Mouse (Mus musculus) embryonic facial prominence, embryonic 12.5 days (tissue): Measurements from ENCODE around the gene Gm10837. TPM values are rescaled to one million over a fixed set of nuclear protein-coding genes. Genes with fewer than 3 reads are reported as not detected.
A peak's percentile ranks its signal among the peaks of the same experiment; 100 is the strongest.

Experiments
- ATAC-seq: fragments of 200-750 bp; cut with Nextera tagmentation; 2 replicates; pipeline ENCODE4 v1.8.0; 2017; ENCODE audit not compliant: insufficient number of reproducible peaks, insufficient read depth, low FRiP score, low TSS enrichment
- H3K27ac ChIP-seq: fragments of 300-500 bp; sonication (generic); 2 replicates; pipeline ENCODE4 v1.5.1; 2016; ENCODE audit warnings: mild to moderate bottlenecking
- H3K27me3 ChIP-seq: fragments of 300-500 bp; sonication (generic); 2 replicates; pipeline ENCODE4 v1.6.1; 2016; ENCODE audit warnings: mild to moderate bottlenecking, moderate library complexity
- H3K36me3 ChIP-seq: fragments of 300-500 bp; sonication (generic); 2 replicates; pipeline ENCODE4 v1.6.1; 2016; ENCODE audit warnings: mild to moderate bottlenecking
- H3K4me1 ChIP-seq: fragments of 300-500 bp; sonication (generic); 2 replicates; pipeline ENCODE4 v1.6.1; 2016
- H3K4me2 ChIP-seq: fragments of 300-500 bp; sonication (generic); replicated peaks from 2 replicates; pipeline ENCODE4 v1.6.1; 2016; ENCODE audit warnings: mild to moderate bottlenecking, moderate library complexity
- H3K4me3 ChIP-seq: fragments of 300-500 bp; sonication (generic); 2 replicates; pipeline ENCODE4 v1.5.1; 2016; ENCODE audit warnings: mild to moderate bottlenecking
- H3K9ac ChIP-seq: fragments of 300-500 bp; sonication (generic); 2 replicates; pipeline ENCODE4 v1.6.1; 2016; ENCODE audit warnings: mild to moderate bottlenecking, moderate library complexity
- H3K9me3 ChIP-seq: fragments of 300-500 bp; sonication (generic); 2 replicates; pipeline ENCODE4 v1.6.1; 2016; ENCODE audit warnings: mild to moderate bottlenecking, moderate library complexity
- WGBS: fragments of 180-500 bp; shearing (Covaris S2); methylation state at CpG from one replicate; pipeline ENCODE4 v1.1.7; 2016; 5-methylcytosine and 5-hydroxymethylcytosine counted together
- polyA plus RNA-seq: library from polyadenylated mRNA; unstranded; fragments of >200 nt; fragmentation: Nextera tagmentation; extraction: Ambion mirVana; gene quantifications from 2 replicates; pipeline ENCODE4 v1.2.1, GENCODE M21; 2016

Gm10837 gene
- polyA plus RNA-seq, 1 experiment from 2014 or later = not detected

GRCm38 (mm10) chr14:122466756-122467362, 23.5 kb upstream of the Gm10837 start:
- no peak overlapping the region for H3K9ac ChIP-seq
- peaks cover 93% of the 10 kb centered on the region for H3K27me3 ChIP-seq
- H3K4me3 ChIP-seq = no peak overlapping the region
- WGBS = 52% methylated on average over 7 of the region's 7 CpGs
- no peak for ATAC-seq
- H3K27ac ChIP-seq = no peak overlapping the region
- H3K4me1 ChIP-seq = peaks cover 16% of the 10 kb centered on the region
- no peaks in the 10 kb centered on the region for H3K9me3 ChIP-seq
- no peaks in the 10 kb centered on the region for H3K36me3 ChIP-seq
- no peak overlapping the region for H3K4me2 ChIP-seq

GRCm38 (mm10) chr14:122467926-122468841, 22.2 kb upstream of the Gm10837 start:
- H3K27ac ChIP-seq = no peak overlapping the region

GRCm38 (mm10) chr14:122468971-122469755, 21.2 kb upstream of the Gm10837 start:
- H3K4me2 ChIP-seq = peak overlapping the region; percentile 18
- no peak overlapping the region for H3K9ac ChIP-seq
- ATAC-seq = no peak
- H3K27ac ChIP-seq = no peak overlapping the region
- H3K4me1 ChIP-seq = peaks cover 16% of the 10 kb centered on the region
- H3K27me3 ChIP-seq = peaks cover 86% of the 10 kb centered on the region
- H3K36me3 ChIP-seq = no peaks in the 10 kb centered on the region
- 3% methylated on average over 28 of the region's 28 CpGs for WGBS
- H3K9me3 ChIP-seq = no peaks in the 10 kb centered on the region
- H3K4me3 ChIP-seq = no peak overlapping the region

More at GRCm38 (mm10) chr14:122467926-122468841, 22.2 kb upstream of the Gm10837 start:
- 4% methylated on average over 23 of the region's 23 CpGs for WGBS
- Histone ChIP-seq H3K4me3 (no peak overlapping the region), H3K4me2 (peak overlapping the region; percentile 18), H3K9ac (no peak overlapping the region), H3K9me3 (no peaks in the 10 kb centered on the region), H3K4me1 (peaks cover 16% of the 10 kb centered on the region), H3K27me3 (peaks cover 85% of the 10 kb centered on the region), H3K36me3 (no peaks in the 10 kb centered on the region)
- ATAC-seq = no peak

- Histone ChIP-seq H3K9me3 (no peaks in the 10 kb centered on the region), H3K27ac (no peak overlapping the region), H3K4me3 (no peak overlapping the region), H3K27me3 (peaks cover 87% of the 10 kb centered on the region), H3K36me3 (no peaks in the 10 kb centered on the region), H3K9ac (no peak overlapping the region), H3K4me1 (peaks cover 21% of the 10 kb centered on the region; the same call in 1 of the 2 replicates), H3K4me2 (peak overlapping the region; percentile 15; the same call in 1 of the 2 replicates)
- WGBS = 14% methylated on average over 18 of the region's 31 CpGs
- no peak for ATAC-seq
Observed at GRCm38 (mm10) chr14:122471449-122472085, 18.8 kb upstream of the Gm10837 start.

GRCm38 (mm10) chr14:122472161-122472560, 18.2 kb upstream of the Gm10837 start:
- H3K4me1 ChIP-seq = peaks cover 21% of the 10 kb centered on the region; the same call in 1 of the 2 replicates
- H3K27me3 ChIP-seq = peaks cover 82% of the 10 kb centered on the region
- no peaks in the 10 kb centered on the region for H3K9me3 ChIP-seq
- no peaks in the 10 kb centered on the region for H3K36me3 ChIP-seq
- H3K9ac ChIP-seq = no peak overlapping the region
- WGBS = under 1% methylated on average over 13 of the region's 13 CpGs
- ATAC-seq = no peak
- H3K27ac ChIP-seq = no peak overlapping the region
- no peak overlapping the region for H3K4me2 ChIP-seq
- H3K4me3 ChIP-seq = no peak overlapping the region

- Histone ChIP-seq H3K27ac (no peak overlapping the region), H3K9ac (no peak overlapping the region)
- WGBS = 2% methylated on average over 5 of the region's 5 CpGs
Observed at GRCm38 (mm10) chr14:122472647-122473046, 17.7 kb upstream of the Gm10837 start.

GRCm38 (mm10) chr14:122473211-122473751, 17.1 kb upstream of the Gm10837 start:
- peaks cover 21% of the 10 kb centered on the region; the same call in 1 of the 2 replicates for H3K4me1 ChIP-seq
- peak overlapping the region; percentile 71 for H3K4me2 ChIP-seq
- WGBS = under 1% methylated on average over 17 of the region's 17 CpGs
- no peaks in the 10 kb centered on the region for H3K36me3 ChIP-seq
- H3K27me3 ChIP-seq = peaks cover 73% of the 10 kb centered on the region
- no peak for ATAC-seq
- H3K27ac ChIP-seq = no peak overlapping the region
- H3K4me3 ChIP-seq = peak overlapping the region; percentile 49; the same call in 1 of the 2 replicates
- H3K9ac ChIP-seq = no peak overlapping the region
- H3K9me3 ChIP-seq = no peaks in the 10 kb centered on the region

More at GRCm38 (mm10) chr14:122472647-122473046, 17.7 kb upstream of the Gm10837 start:
- Histone ChIP-seq H3K36me3 (no peaks in the 10 kb centered on the region), H3K4me2 (no peak overlapping the region), H3K4me1 (peaks cover 21% of the 10 kb centered on the region; the same call in 1 of the 2 replicates), H3K9me3 (no peaks in the 10 kb centered on the region), H3K4me3 (no peak overlapping the region), H3K27me3 (peaks cover 78% of the 10 kb centered on the region)
- ATAC-seq = no peak

GRCm38 (mm10) chr14:122474041-122474890, 16.1 kb upstream of the Gm10837 start:
- Histone ChIP-seq H3K9me3 (no peaks in the 10 kb centered on the region), H3K4me1 (peaks cover 21% of the 10 kb centered on the region; the same call in 1 of the 2 replicates), H3K4me3 (peak overlapping the region; percentile 49), H3K4me2 (peak overlapping the region; percentile 71), H3K27ac (peak overlapping the region; percentile 84), H3K9ac (peak overlapping the region; percentile 60), H3K36me3 (no peaks in the 10 kb centered on the region), H3K27me3 (peaks cover 71% of the 10 kb centered on the region)
- ATAC-seq = peak; percentile 78
- WGBS = under 1% methylated on average over 54 of the region's 57 CpGs

- Histone ChIP-seq H3K27me3 (peaks cover 64% of the 10 kb centered on the region), H3K9ac (peak within 1 kb of the TSS; percentile 60), H3K4me3 (peak within 1 kb of the TSS; percentile 49), H3K36me3 (no peaks in the 10 kb centered on the region), H3K4me1 (peaks cover 21% of the 10 kb centered on the region; the same call in 1 of the 2 replicates), H3K9me3 (no peaks in the 10 kb centered on the region), H3K4me2 (peak within 1 kb of the TSS; percentile 71), H3K27ac (peak within 1 kb of the TSS; percentile 84)
- peak; percentile 43; the same call in 1 of the 2 replicates for ATAC-seq
- under 1% methylated on average over 42 of the region's 73 CpGs for WGBS
Observed at GRCm38 (mm10) chr14:122474891-122475556, 15.4 kb upstream of the Gm10837 start, which contains the start of gene Zic2. Gene Zic2 (plus strand): TSS chr14:122475435.
